Mouse (Mus musculus) lung, postnatal 0 days (tissue): ENCODE measurements around the gene Pigt. TPM values are rescaled to one million over a fixed set of nuclear protein-coding genes. Genes with fewer than 3 reads are reported as not detected.
A peak's percentile ranks its signal among the peaks of the same experiment; 100 is the strongest.

ENCODE experiments used
- ATAC-seq: fragments of 200-750 bp; cut with Nextera tagmentation; 2 replicates; pipeline ENCODE4 v1.8.0; 2017; ENCODE audit warnings: moderate library complexity
- DNase-seq: peaks from one replicate; pipeline ENCODE4 v3.0.0-alpha.2; 2016; ENCODE audit warnings: low spot score
- H3K27ac ChIP-seq: fragments of 300-500 bp; sonication (generic); 2 replicates; pipeline ENCODE4 v1.5.1; 2014; ENCODE audit warnings: antibody characterized with exemption, mild to moderate bottlenecking, low read length, mixed read lengths
- H3K27me3 ChIP-seq: fragments of 300-500 bp; sonication (generic); replicated peaks from 2 replicates; pipeline ENCODE4 v1.6.1; 2014; ENCODE audit warnings: low read length, mixed read lengths; ENCODE audit not compliant: insufficient read depth
- H3K36me3 ChIP-seq: fragments of 300-500 bp; sonication (generic); 2 replicates; pipeline ENCODE4 v1.6.1; 2014; ENCODE audit warnings: low read length, mixed read lengths; ENCODE audit not compliant: insufficient read depth
- H3K4me1 ChIP-seq: fragments of 300-500 bp; sonication (generic); 2 replicates; pipeline ENCODE4 v1.6.1; 2014; ENCODE audit warnings: antibody characterized with exemption, low read depth, low read length, mixed read lengths; ENCODE audit not compliant: insufficient read depth
- H3K4me2 ChIP-seq: fragments of 300-500 bp; sonication (generic); replicated peaks from 2 replicates; pipeline ENCODE4 v1.6.1; 2014; ENCODE audit warnings: low read depth, mild to moderate bottlenecking, low read length, moderate library complexity, mixed read lengths
- H3K4me3 ChIP-seq: fragments of 300-500 bp; sonication (generic); 2 replicates; pipeline ENCODE4 v1.5.1; 2014; ENCODE audit warnings: low read depth, low read length
- H3K9ac ChIP-seq: fragments of 300-500 bp; sonication (generic); replicated peaks from 2 replicates; pipeline ENCODE4 v1.6.1; 2014; ENCODE audit warnings: low read depth, mild to moderate bottlenecking
- H3K9me3 ChIP-seq: fragments of 300-500 bp; sonication (generic); 2 replicates; pipeline ENCODE4 v1.6.1; 2016; ENCODE audit warnings: low read length, mixed read lengths
- CTCF ChIP-seq: IDR thresholded peaks from 2 replicates; pipeline ENCODE4 v1.5.1; 2016; ENCODE audit warnings: antibody characterized with exemption, mild to moderate bottlenecking
- EP300 ChIP-seq: IDR thresholded peaks from 2 replicates; pipeline ENCODE4 v1.6.1; 2016; ENCODE audit warnings: antibody characterized with exemption, mild to moderate bottlenecking, control low read depth
- WGBS: fragments of 180-500 bp; shearing (Covaris S2); extraction: QIAGEN DNeasy Blood & Tissue Kit; methylation state at CpG from one replicate; pipeline ENCODE4 v1.1.7; 2014; 5-methylcytosine and 5-hydroxymethylcytosine counted together
- polyA plus RNA-seq: library from polyadenylated mRNA; unstranded; fragments of >200 nt; fragmentation: Nextera tagmentation; extraction: Ambion mirVana; gene quantifications from 2 replicates; pipeline ENCODE4 v1.2.1, GENCODE M21; 2015

Gene Pigt
- polyA plus RNA-seq, 1 experiment from 2014 or later = 54.8 TPM

DNA sequence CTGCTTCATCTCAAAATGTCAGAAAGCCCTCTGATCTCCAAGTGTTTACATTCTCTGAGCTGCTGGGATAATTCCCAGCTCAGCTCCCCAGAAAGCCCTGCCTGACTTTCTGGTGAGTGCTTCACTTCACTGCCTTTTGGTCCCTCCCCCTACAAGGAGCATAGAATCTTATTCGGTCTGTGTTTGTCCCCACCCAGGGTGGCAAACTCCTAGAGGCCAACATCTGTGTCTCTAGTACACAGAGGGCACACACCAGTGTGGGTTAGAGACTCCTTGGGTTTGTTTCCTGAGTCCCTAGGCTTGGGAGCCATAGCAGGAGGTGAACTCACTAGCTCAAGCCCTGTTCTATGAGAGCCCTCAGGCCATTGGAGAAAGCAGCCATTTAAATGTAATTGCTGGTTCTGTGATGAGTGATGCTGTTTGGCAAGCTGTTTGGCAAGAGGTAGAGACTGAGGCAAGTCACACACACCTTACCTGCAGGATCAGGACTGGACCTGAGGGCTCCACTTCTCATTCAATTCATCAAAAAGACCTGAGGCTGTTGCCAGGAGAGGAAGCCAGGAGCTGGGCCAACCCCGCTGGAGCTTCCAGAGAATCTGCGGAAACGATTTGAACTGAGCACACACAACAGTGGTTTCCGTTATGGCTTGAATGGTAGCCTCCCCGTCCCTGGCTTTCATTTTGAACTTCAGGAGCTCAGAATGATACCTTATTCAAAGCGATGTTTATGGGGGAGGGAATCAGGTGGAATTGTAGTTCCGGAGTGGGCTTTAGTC, 43.5 kb downstream of the Pigt start:
- ATAC-seq (peak; percentile 46), DNase-seq (peak; percentile 31)
- TF ChIP-seq EP300 (no peak), CTCF (no peak)
- Histone ChIP-seq H3K27me3 (no peaks in the 10 kb centered on the region), H3K36me3 (no peaks in the 10 kb centered on the region), H3K9ac (no peak overlapping the region), H3K4me1 (no peaks in the 10 kb centered on the region), H3K4me2 (no peak overlapping the region), H3K4me3 (no peak overlapping the region), H3K27ac (no peak overlapping the region), H3K9me3 (no peaks in the 10 kb centered on the region)
- 20% methylated on average over 8 of the region's 8 CpGs for WGBS

DNA sequence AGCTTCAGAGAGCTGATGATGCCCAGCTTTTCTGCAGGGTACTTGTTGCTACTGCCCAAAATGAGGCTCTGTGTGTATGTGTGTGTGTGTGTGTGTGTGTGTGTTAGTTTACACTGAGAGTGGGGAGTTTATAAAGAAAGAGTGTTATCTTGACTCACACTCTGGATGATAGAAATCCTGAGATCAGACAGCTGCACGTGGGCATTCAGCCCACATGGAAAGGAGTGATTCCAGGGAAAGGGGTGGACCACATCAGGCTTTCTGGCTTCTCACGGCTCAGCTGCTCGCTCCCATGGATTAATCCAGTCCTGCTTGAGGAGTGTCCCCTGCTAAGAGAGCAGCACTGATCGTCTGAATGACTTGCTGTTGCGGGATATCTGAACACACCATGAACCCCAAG, 44.8 kb downstream of the Pigt start:
- Histone ChIP-seq H3K27ac (no peak overlapping the region), H3K27me3 (no peaks in the 10 kb centered on the region), H3K9ac (no peak overlapping the region), H3K4me1 (no peaks in the 10 kb centered on the region), H3K9me3 (no peaks in the 10 kb centered on the region), H3K4me2 (no peak overlapping the region), H3K4me3 (no peak overlapping the region), H3K36me3 (no peaks in the 10 kb centered on the region)
- ATAC-seq = no peak
- 57% methylated on average over 5 of the region's 5 CpGs for WGBS
- no peak for DNase-seq
- no peak for TF ChIP-seq CTCF
- TF ChIP-seq EP300 = no peak

DNA sequence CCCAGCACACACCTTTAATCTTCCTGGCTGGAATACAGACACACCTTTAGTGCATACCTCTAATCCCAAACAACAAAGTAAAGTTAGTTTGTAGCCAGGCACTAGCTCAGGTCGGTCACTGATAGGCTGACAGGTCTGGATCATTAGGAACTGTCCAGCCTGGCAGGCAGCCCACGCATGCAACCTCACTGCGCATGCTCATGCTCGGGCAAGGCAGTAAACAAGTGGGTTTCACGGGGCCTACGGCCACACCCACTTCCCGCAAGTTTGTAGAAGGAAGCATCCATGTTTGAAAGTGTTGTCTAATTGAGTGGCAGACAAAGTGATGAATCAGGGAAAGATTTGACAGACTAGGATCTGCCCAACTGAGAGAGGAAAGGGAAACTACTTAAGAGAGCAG, 45.3 kb downstream of the Pigt start:
- Histone ChIP-seq H3K36me3 (no peaks in the 10 kb centered on the region), H3K9me3 (no peaks in the 10 kb centered on the region), H3K27me3 (no peaks in the 10 kb centered on the region), H3K9ac (no peak overlapping the region), H3K4me1 (no peaks in the 10 kb centered on the region), H3K27ac (no peak overlapping the region), H3K4me3 (no peak overlapping the region), H3K4me2 (no peak overlapping the region)
- no peak for DNase-seq
- WGBS = 71% methylated on average over 7 of the region's 7 CpGs
- TF ChIP-seq EP300 (no peak), CTCF (no peak)
- no peak for ATAC-seq

DNA sequence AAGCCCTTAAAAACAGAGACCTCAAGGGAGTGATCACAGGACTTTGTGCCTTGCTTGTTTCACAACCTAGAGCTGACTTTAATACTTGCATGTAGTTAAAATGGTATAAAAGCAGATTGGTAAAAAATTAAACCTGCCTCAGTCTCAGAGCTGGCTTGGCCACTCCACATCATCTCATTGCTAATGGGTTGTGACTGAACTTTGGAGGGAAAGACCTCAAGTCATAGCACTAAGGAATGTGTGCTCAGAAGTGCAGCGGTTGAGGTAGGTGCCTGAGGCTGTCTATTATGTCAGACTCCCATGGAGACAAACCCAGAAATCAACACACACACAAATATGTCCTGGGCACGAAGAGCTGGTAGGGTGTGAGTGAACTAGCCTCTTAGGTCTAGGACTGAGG, 46.4 kb downstream of the Pigt start:
- Histone ChIP-seq H3K27me3 (no peaks in the 10 kb centered on the region), H3K4me1 (no peaks in the 10 kb centered on the region), H3K27ac (no peak overlapping the region), H3K4me3 (no peak overlapping the region), H3K9ac (no peak overlapping the region), H3K4me2 (no peak overlapping the region), H3K36me3 (no peaks in the 10 kb centered on the region), H3K9me3 (no peaks in the 10 kb centered on the region)
- ATAC-seq (0 out of 2 replicates have a peak, but pooled peaks have one; percentile 17), DNase-seq (no peak)
- WGBS = 58% methylated on average over 2 of the region's 2 CpGs
- no peak for TF ChIP-seq EP300
- TF ChIP-seq CTCF = no peak

DNA sequence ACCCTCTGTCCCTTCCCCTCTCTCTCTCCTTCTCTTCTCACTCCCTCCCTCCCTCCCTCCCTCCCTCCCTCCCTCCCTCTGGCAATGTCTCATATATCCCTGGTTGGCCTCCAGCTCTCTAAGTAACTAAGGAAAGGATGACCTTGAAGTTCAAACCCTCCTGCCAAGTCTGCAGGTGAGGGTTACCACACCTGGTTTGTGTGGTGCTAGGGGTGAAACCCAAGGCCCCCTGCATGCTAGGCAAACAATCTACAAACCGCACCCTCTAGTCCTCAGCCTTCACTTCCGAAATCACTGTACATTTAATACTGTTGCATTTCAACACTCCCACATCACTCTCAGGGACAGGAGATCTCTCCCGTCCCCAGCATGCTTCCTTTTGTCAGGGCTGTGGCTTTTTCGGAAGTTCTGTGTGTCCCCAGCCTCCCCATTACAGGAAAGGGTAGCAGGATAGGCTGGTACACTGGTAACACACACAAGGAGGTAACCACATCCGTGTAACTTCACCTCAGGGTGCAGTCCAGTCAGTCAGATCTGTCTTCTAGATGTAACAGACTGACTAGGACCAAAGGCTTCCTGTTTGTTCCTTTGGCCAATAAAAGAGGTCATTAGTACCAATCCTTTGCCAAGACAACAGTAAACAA, 47.3 kb downstream of the Pigt start:
- Histone ChIP-seq H3K4me1 (no peaks in the 10 kb centered on the region), H3K9ac (no peak overlapping the region), H3K4me2 (no peak overlapping the region), H3K9me3 (no peaks in the 10 kb centered on the region), H3K27ac (no peak overlapping the region), H3K27me3 (no peaks in the 10 kb centered on the region), H3K36me3 (no peaks in the 10 kb centered on the region), H3K4me3 (no peak overlapping the region)
- WGBS = 32% methylated on average over 5 of the region's 5 CpGs
- no peak for ATAC-seq
- DNase-seq = peak; percentile 16
- TF ChIP-seq EP300 = no peak
- TF ChIP-seq CTCF = no peak

- H3K4me3 ChIP-seq = no peak overlapping the region
- H3K36me3 ChIP-seq = no peaks in the 10 kb centered on the region
- 14% methylated on average over 4 of the region's 4 CpGs for WGBS
- no peak overlapping the region for H3K9ac ChIP-seq
- TF ChIP-seq CTCF = no peak
- TF ChIP-seq EP300 = peak; percentile 90
- ATAC-seq = peak; percentile 93
- no peaks in the 10 kb centered on the region for H3K27me3 ChIP-seq
- no peak overlapping the region for H3K4me2 ChIP-seq
- H3K9me3 ChIP-seq = no peaks in the 10 kb centered on the region
- peak overlapping the region; percentile 66 for H3K27ac ChIP-seq
- no peaks in the 10 kb centered on the region for H3K4me1 ChIP-seq
- DNase-seq = peak; percentile 84
Observed at GRCm38 (mm10) chr2:164549338-164549737, 52.0 kb downstream of the Pigt start.
